Mouse (Mus musculus): ENCODE results near the gene Zer1. TPM values are rescaled to one million over a fixed set of nuclear protein-coding genes. Genes with fewer than 3 reads are reported as not detected.
A peak's percentile ranks its signal among the peaks of the same experiment; 100 is the strongest.
"Not testable (repeated sequence)": the region's sequence is repeated elsewhere in the genome, so short reads cannot be mapped to it uniquely, and the experiment has no call there.

Zer1 gene
- polyA plus RNA-seq, 1 experiment from 2014 or later, result 5.0 TPM

- no peak for ATAC-seq (replicated peaks; ENCODE audit: insufficient number of reproducible peaks, insufficient read depth, low FRiP score, low read depth)
- no peaks in the 10 kb centered on the region for H3K4me1 ChIP-seq (replicated peaks)
- peaks cover 76% of the 10 kb centered on the region for H3K36me3 ChIP-seq
- no peaks in the 10 kb centered on the region for H3K9me3 ChIP-seq (replicated peaks)
- H3K9ac ChIP-seq, result no peak overlapping the region
- no peak overlapping the region for H3K4me3 ChIP-seq
- no peak overlapping the region for H3K27ac ChIP-seq
- H3K4me2 ChIP-seq, result no peak overlapping the region
- H3K27me3 ChIP-seq, result no peaks in the 10 kb centered on the region
- 95% methylated on average over 4 of the region's 4 CpGs for WGBS
Measured at GRCm38 (mm10) chr2:30144436-30144835, 20.1 kb upstream of the Zer1 start.

DNA sequence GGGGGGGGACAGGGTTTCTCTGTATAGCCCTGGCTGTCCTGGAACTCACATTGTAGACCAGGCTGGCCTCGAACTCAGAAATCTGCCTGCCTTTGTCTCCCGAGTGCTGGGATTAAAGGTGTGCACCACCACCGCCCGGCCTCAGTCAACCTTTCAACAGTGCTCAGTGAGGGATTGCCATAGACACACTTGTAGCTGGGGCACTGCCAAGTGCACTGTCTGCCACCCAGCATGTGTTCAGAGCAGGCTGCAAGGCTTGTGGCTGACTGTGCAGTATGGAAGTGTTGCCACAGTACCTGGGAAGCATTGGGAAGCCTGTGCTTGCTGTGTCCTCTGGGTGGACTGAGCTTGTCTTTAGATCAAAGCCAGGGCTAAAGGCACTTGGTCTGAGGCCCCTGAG lies 15.6 kb upstream of the Zer1 start:
- 83% methylated on average over 4 of the region's 4 CpGs for WGBS
- peaks cover 78% of the 10 kb centered on the region for H3K36me3 ChIP-seq
- not testable (repeated sequence) for H3K9me3 ChIP-seq (replicated peaks); H3K27ac ChIP-seq; H3K27me3 ChIP-seq; ATAC-seq (replicated peaks; ENCODE audit: insufficient number of reproducible peaks, insufficient read depth, low FRiP score, low read depth); H3K4me2 ChIP-seq; H3K9ac ChIP-seq; H3K4me1 ChIP-seq (replicated peaks); H3K4me3 ChIP-seq

- Histone ChIP-seq H3K9ac (no peak overlapping the region), H3K4me1 (replicated peaks) (peaks cover 25% of the 10 kb centered on the region), H3K27ac (no peak overlapping the region), H3K4me3 (no peak overlapping the region), H3K27me3 (no peaks in the 10 kb centered on the region), H3K4me2 (no peak overlapping the region), H3K36me3 (peaks cover 48% of the 10 kb centered on the region), H3K9me3 (replicated peaks) (no peaks in the 10 kb centered on the region)
- WGBS, result 88% methylated on average over 10 of the region's 10 CpGs
- ATAC-seq (replicated peaks; ENCODE audit: insufficient number of reproducible peaks, insufficient read depth, low FRiP score, low read depth), result no peak
Measured at GRCm38 (mm10) chr2:30136458-30136857, 12.1 kb upstream of the Zer1 start.

DNA sequence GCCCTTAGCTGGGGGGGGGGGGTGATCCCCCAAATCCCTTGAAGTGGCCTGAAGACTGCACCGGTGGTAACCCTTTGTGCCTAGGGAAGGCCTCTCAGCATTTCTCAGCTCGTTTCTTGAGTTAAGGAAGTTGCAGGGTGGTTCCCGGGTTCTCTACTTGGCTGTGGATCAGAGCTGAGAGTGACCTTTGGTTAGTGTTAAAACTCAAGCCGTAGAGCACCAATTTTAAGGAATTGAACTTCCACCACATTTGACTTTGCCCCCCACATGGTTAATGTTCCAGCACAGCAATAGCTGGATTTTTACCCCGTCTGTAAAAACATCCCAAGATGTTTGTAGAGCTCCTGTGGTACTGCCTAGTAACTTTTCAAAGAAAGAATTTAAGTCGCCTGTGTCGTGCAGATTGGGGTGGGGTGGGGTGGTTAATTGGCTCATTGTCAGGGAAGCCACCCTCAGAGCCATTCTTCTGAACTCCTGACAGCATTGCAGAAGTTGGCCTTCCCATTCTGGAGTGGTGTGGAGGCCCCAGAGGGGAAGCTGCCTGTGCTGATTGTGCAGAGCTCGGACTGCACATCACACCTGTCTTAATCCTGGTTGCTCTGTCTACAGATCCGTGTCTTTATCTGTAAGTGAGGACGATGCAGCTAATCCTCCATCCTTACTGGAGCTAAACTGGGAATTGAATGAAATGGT lies 10.7 kb upstream of the Zer1 start:
- Histone ChIP-seq H3K27ac (peak overlapping the region; percentile 89), H3K4me3 (peak overlapping the region; percentile 93), H3K4me1 (replicated peaks) (peaks cover 25% of the 10 kb centered on the region), H3K4me2 (peak overlapping the region; percentile 85), H3K9me3 (replicated peaks) (no peaks in the 10 kb centered on the region), H3K9ac (peak overlapping the region; percentile 82), H3K27me3 (no peaks in the 10 kb centered on the region), H3K36me3 (peaks cover 34% of the 10 kb centered on the region; the same call in 1 of the 2 replicates)
- ATAC-seq (replicated peaks; ENCODE audit: insufficient number of reproducible peaks, insufficient read depth, low FRiP score, low read depth), result no peak
- WGBS, result 57% methylated on average over 10 of the region's 10 CpGs

GRCm38 (mm10) chr2:30134378-30134711 lies 10.0 kb upstream of the Zer1 start:
- Histone ChIP-seq H3K9me3 (replicated peaks) (no peaks in the 10 kb centered on the region), H3K36me3 (peaks cover 32% of the 10 kb centered on the region; the same call in 1 of the 2 replicates), H3K4me1 (replicated peaks) (peaks cover 25% of the 10 kb centered on the region), H3K27ac (peak overlapping the region; percentile 89), H3K9ac (peak overlapping the region; percentile 82), H3K4me2 (peak overlapping the region; percentile 85), H3K4me3 (peak overlapping the region; percentile 93), H3K27me3 (no peaks in the 10 kb centered on the region)
- ATAC-seq (replicated peaks; ENCODE audit: insufficient number of reproducible peaks, insufficient read depth, low FRiP score, low read depth), result no peak
- 18% methylated on average over 6 of the region's 6 CpGs for WGBS

DNA sequence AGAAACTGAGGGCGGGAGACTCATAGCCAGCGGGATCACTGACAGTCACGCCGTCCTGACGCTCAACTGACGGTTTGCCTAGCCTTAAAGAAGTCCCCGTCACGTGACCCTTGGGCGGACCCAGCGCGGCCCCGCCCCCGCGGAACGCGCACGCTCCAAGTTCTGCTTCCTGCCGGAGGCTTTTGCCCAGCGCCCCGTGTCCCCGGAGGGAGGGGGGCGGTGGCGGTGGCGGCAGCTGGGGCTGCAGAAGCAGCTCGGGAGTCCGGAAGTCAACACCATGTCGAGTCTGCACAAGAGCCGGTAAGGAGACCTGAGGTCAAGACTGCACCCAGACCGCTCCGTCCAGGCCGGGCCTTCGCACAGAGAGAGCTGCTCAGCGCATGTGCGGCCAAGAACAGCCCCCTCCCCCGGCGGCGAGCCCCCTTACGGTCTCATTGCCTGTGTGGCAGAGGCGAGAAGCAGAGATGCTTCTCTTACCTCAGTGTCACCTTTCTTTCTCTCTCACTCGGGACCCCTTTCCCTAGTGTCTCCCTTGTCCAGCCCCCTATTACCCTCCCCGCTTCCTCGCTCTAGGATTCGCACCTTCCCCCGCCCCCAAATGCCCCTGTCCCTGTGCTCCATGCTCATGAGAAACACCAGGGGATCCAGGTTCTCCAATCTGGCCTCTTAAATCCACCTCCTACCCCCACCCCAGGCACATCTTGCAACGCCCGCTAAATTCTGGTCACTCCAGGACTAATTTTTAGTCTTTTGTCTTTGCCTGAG lies 9.4 kb upstream of the Zer1 start, which contains the start of gene Tbc1d13:
TSS of gene Tbc1d13 (plus strand) at position 134 of the 765 bp plus-strand sequence.
- H3K4me3 ChIP-seq, result peak within 1 kb of the TSS; percentile 93
- peaks cover 25% of the 10 kb centered on the region for H3K4me1 ChIP-seq (replicated peaks)
- peaks cover 29% of the 10 kb centered on the region; the same call in 1 of the 2 replicates for H3K36me3 ChIP-seq
- no peaks in the 10 kb centered on the region for H3K27me3 ChIP-seq
- WGBS, result under 1% methylated on average over 46 of the region's 46 CpGs
- H3K27ac ChIP-seq, result peak within 1 kb of the TSS; percentile 89
- no peaks in the 10 kb centered on the region for H3K9me3 ChIP-seq (replicated peaks)
- H3K9ac ChIP-seq, result peak within 1 kb of the TSS; percentile 82
- peak within 1 kb of the TSS; percentile 85 for H3K4me2 ChIP-seq
- ATAC-seq (replicated peaks; ENCODE audit: insufficient number of reproducible peaks, insufficient read depth, low FRiP score, low read depth), result peak; percentile 94

- H3K9ac ChIP-seq, result peak overlapping the region; percentile 82
- no peaks in the 10 kb centered on the region for H3K27me3 ChIP-seq
- H3K9me3 ChIP-seq (replicated peaks), result no peaks in the 10 kb centered on the region
- 17% methylated on average over 16 of the region's 16 CpGs for WGBS
- peaks cover 24% of the 10 kb centered on the region; the same call in 1 of the 2 replicates for H3K36me3 ChIP-seq
- peak overlapping the region; percentile 85 for H3K4me2 ChIP-seq
- H3K4me3 ChIP-seq, result peak overlapping the region; percentile 93
- peaks cover 25% of the 10 kb centered on the region for H3K4me1 ChIP-seq (replicated peaks)
- ATAC-seq (replicated peaks; ENCODE audit: insufficient number of reproducible peaks, insufficient read depth, low FRiP score, low read depth), result no peak
- peak overlapping the region; percentile 89 for H3K27ac ChIP-seq
Measured at GRCm38 (mm10) chr2:30132801-30133612, 8.6 kb upstream of the Zer1 start.

GRCm38 (mm10) chr2:30131240-30131639 lies 6.9 kb upstream of the Zer1 start:
- H3K27me3 ChIP-seq; H3K36me3 ChIP-seq; H3K9me3 ChIP-seq (replicated peaks); H3K4me3 ChIP-seq; H3K9ac ChIP-seq; ATAC-seq (replicated peaks; ENCODE audit: insufficient number of reproducible peaks, insufficient read depth, low FRiP score, low read depth); H3K27ac ChIP-seq; H3K4me2 ChIP-seq: not testable (repeated sequence)
- peaks cover 25% of the 10 kb centered on the region for H3K4me1 ChIP-seq (replicated peaks)
- 61% methylated on average over 5 of the region's 5 CpGs for WGBS

DNA sequence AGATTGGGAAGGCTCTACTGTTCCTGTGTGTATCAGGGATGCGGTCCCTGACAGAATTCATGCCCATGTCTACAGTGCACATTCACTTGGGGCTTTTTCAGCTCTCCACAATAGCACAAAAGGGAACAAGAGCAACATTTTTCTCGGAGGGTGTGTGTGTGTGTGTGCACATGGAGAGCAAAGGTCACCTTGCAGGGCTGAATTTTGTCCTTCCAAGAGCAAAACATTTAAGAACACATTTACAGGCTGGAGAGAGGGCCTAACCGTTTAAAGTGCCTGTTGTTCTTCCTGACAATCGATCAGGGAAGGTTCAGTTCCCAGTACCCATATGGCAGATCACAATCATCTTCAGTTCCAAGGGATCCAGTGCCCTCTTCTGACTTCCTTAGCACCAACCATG lies 5.8 kb upstream of the Zer1 start:
- Histone ChIP-seq H3K4me3 (no peak overlapping the region), H3K9ac (no peak overlapping the region), H3K36me3 (no peaks in the 10 kb centered on the region), H3K9me3 (replicated peaks) (no peaks in the 10 kb centered on the region), H3K4me1 (replicated peaks) (peaks cover 22% of the 10 kb centered on the region), H3K4me2 (no peak overlapping the region), H3K27ac (no peak overlapping the region), H3K27me3 (no peaks in the 10 kb centered on the region)
- WGBS, result 76% methylated on average over 4 of the region's 4 CpGs
- no peak for ATAC-seq (replicated peaks; ENCODE audit: insufficient number of reproducible peaks, insufficient read depth, low FRiP score, low read depth)

DNA sequence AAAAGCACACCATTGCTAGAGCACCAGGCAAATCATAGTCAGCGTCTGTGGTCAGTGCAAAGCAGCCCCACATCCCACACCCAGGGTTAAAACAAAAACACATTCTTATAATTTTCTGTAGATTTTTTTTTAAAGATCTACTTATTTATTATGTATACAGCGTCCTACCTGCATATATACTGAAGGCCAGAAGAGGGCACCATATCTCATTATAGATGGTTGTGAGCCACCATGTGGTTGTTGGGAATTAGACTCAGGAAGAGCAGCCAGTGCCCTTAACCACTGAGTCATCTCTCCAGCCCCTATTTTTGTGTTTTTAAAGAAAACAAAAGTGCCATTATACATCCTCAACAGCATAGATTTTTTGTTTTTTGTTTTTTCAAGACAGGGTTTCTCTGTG lies 4.4 kb upstream of the Zer1 start:
- no peaks in the 10 kb centered on the region for H3K9me3 ChIP-seq (replicated peaks)
- no peak overlapping the region for H3K4me2 ChIP-seq
- no peaks in the 10 kb centered on the region for H3K27me3 ChIP-seq
- H3K4me1 ChIP-seq (replicated peaks), result peaks cover 17% of the 10 kb centered on the region
- 29% methylated on average over 2 of the region's 2 CpGs for WGBS
- H3K9ac ChIP-seq, result no peak overlapping the region
- no peaks in the 10 kb centered on the region for H3K36me3 ChIP-seq
- H3K4me3 ChIP-seq, result no peak overlapping the region
- no peak for ATAC-seq (replicated peaks; ENCODE audit: insufficient number of reproducible peaks, insufficient read depth, low FRiP score, low read depth)
- no peak overlapping the region for H3K27ac ChIP-seq
